Mouse (Mus musculus) MEL-GATA-1-ER (cell line): Measurements from ENCODE around the gene Rhox10.
"Not testable (repeated sequence)": the region's sequence is repeated elsewhere in the genome, so short reads cannot be mapped to it uniquely, and the experiment has no call there.

Experiments
- DNase-seq: peaks from one replicate; pipeline ENCODE4 v3.0.0-alpha.2; 2012; ENCODE audit warnings: low read depth; ENCODE audit errors: extremely low read depth

Gene Rhox10

DNA sequence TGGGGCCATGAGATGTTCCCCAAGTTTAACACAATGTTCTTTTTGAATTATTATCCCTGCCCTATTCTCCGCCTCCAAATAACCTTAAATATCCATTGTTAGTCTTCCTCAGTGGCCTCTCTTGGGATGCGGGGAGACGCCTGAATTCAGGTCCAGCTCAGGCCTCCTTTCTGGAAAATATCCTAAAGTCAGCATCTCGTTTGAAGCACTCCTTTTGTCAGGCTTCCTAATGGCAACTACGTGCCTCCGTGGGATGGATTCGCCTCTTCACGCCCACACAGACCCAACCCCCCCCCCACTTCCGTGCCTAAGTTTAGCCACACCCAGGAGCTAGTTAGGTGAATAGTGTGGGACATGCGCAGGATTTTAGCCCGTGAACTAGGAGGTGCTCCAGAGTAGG is at the start of gene Rhox10:
Gene Rhox10, plus strand, starts transcription at position 301 of the 400 bp plus-strand sequence.
- no peak for DNase-seq

DNA sequence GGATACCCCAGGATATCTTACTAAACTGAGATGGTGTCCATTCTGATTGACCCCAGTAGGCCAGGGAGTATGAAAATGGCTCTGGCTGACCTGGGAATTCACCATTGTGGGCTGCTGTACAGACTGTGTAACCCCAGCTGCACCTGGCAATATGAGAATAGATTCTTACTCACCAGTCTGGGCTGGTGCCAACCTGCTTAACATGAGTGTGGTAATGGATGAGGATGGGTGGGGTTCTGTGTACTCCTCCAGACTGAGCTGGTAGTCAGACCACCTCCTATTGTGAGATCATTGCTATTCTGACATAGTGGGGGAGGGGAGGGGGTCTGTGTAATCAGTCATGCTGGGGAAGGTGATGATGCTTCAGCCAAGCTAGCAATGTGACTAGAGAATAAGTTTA is 47.7 kb upstream of the Rhox10 start, which contains the start of gene Btg1-ps1:
Gene Btg1-ps1, minus strand, starts transcription at position 219 of the 400 bp plus-strand sequence.
- DNase-seq, result not testable (repeated sequence)

DNA sequence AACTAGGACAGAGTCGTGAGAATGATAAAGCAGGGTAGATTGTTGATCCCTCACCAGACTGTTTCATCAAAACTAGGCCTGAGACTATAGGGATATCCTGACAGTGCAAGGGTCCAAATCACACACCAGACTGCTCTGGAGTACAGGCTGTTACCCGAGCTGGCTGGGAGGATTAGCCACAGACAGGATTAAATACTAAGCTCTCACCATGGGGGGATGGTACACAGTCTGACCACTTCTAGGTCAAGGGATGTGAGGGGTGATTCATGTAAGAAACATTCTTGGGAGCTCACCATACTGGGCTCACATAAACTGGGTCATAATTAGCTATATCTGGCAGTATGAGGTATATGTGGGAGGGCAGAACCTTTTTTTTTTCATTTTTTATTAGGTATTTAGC is 32.4 kb upstream of the Rhox10 start:
- DNase-seq, result no peak

DNA sequence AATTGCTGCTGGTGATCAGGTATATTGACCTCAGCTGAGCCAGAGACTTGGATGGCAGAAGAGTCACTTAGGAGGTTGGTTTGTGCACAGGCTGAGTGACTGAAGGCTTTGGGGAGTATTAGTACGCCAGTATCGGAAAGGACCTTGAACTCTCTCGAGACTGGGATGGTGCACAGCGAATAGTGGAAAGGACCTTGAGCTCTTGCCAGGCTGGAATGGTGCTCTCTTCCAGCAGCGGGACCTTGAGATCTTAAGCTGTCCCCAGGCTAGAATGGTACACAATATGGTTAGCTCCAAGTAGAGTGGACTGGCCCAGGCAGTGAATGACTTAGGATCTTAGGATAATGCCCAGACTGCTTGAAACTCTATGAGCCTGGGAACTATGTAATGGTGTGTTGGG is 26.6 kb upstream of the Rhox10 start:
- DNase-seq, result no peak

DNA sequence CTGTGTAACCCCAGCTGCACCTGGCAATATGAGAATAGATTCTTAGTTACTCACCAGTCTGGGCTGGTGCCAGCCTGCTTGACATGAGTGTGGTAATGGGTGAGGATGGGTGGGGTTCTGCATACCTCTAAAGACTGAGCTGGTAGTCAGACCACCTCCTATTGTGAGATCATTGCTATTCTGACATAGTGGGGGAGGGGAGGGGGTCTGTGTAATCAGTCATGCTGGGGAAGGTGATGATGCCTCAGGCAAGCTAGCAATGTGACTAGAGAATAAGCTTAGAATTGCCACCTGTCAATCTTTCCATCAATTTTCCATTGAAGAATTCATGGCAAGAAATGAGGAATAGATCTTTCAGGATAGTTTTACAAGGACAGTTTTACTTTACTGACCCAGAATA is 23.3 kb upstream of the Rhox10 start, which contains the start of gene Btg1-ps2:
Gene Btg1-ps2, minus strand, starts transcription at position 101 of the 400 bp plus-strand sequence.
- DNase-seq, result not testable (repeated sequence)

DNA sequence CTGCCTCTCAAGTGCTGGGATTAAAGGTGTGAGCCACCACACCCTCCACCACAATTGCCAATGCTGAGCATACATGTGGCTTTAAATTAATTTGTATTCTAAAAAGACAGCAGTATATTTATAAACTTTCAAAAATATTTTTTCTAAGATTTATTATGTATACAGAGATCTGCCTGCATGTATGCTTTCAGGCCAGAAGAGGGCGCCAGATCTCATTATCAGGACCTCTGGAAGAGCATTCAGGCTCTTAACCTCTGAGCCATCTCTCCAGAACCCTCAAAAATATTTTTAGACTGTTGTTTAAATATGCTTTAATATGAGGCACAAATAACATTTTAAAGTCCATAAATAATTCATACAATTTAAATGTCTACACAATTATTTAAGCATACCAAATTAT is 4.7 kb upstream of the Rhox10 start:
- no peak for DNase-seq

DNA sequence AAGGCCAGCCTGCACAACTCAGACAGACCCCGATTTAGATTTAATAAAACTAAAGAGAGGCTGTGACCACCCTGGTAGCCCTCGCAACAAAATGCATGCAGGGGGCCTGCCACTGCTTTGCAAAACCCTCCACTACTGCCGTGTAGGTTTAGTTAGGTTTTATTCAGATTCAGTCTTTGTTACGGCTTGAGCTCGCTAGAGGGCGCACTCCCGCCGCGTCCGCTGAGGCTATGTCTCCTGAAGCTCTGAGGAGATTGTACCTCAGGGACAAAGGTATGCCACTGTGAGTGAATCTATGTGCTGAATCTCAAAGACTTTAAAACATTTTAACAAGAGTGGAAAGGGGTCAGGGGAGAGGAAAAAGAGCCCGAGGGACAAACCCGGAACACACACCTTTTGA is 18.0 kb downstream of the Rhox10 start:
- no peak for DNase-seq

DNA sequence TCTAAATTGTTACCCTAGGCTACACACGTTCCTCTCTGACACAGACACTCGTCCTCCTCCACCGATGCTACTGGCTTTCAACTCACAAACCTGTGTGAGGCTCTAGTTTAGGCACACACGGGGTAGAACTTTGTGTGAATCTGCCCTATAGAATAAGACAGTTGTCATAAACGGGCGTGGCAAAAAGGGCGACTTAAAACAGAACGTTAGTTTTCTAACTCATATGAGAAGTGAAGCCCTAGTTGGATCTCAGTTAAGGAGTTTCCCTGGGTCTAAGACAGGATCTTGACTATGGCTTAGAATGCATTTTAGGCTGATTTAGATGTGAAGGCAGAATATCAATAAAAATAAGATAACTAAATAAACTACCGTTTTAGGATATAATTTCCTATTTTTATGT is 18.8 kb downstream of the Rhox10 start, which contains the start of gene Rhox11:
Gene Rhox11, minus strand, starts transcription at position 101 of the 400 bp plus-strand sequence.
- DNase-seq, result no peak

DNA sequence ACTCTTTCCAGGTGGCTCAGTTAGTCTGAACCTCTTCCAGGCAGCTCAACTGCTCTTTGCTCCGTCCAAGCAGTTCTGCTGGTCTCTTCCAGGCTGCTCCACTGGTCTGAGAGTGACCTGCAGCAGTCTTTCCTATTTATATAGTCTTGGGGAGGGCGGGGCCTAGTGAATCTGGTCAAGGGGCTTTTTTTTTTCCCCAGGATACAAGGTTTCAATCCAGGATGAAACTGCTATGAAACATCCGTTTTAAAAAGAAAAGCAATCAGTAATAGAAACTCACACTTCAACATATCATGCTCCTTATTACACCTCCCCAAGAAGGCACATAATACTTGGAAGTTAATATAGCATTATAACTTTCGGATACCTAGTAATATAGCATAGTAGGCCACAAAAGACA is 44.5 kb downstream of the Rhox10 start, which contains the start of gene Rhox12:
Gene Rhox12, minus strand, starts transcription at position 101 of the 400 bp plus-strand sequence.
- no peak for DNase-seq

DNA sequence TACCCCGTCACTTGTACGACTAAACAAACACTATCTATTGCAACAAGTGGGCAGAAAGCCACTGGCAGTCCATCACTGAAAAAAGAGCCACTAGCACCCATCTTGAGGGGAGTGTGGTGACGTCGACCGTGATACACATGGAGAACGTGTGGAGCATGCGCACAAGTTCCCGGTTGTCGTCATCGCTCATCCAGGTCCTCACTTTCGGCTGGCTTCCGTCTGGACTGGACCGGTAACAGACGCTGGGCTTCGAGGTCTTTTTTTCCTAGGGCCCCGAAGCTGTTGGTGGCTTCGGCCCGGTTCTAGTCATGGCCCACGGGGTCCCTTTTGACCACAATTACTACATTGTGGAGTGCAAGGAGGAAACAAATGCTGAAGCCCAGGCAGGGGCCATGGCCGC is 54.7 kb downstream of the Rhox10 start, which contains the start of gene Rhox13:
Gene Rhox13, plus strand, starts transcription at position 238 of the 400 bp plus-strand sequence.
- no peak for DNase-seq
